Mouse (Mus musculus) kidney, embryonic 14.5 days (tissue): ENCODE measurements around the gene Olfr518. TPM values are rescaled to one million over a fixed set of nuclear protein-coding genes. Genes with fewer than 3 reads are reported as not detected.

Source experiments
- ATAC-seq: fragments of 200-750 bp; cut with Nextera tagmentation; 2 replicates; pipeline ENCODE4 v1.8.0; 2017; ENCODE audit warnings: moderate number of reproducible peaks, mild to moderate bottlenecking, moderate TSS enrichment, moderate library complexity; ENCODE audit not compliant: low FRiP score, low TSS enrichment
- H3K27ac ChIP-seq: fragments of 300-500 bp; sonication (generic); 2 replicates; pipeline ENCODE4 v1.5.1; 2014; ENCODE audit warnings: low read depth, mild to moderate bottlenecking, low read length, moderate library complexity, mixed read lengths
- H3K27me3 ChIP-seq: fragments of 300-500 bp; sonication (generic); 2 replicates; pipeline ENCODE4 v1.6.1; 2014; ENCODE audit warnings: mild to moderate bottlenecking, low read length; ENCODE audit not compliant: control insufficient read depth, insufficient read depth
- H3K36me3 ChIP-seq: fragments of 300-500 bp; sonication (generic); 2 replicates; pipeline ENCODE4 v1.6.1; 2014; ENCODE audit warnings: low read length, mixed read lengths; ENCODE audit not compliant: control insufficient read depth, insufficient read depth
- H3K4me1 ChIP-seq: fragments of 300-500 bp; sonication (generic); 2 replicates; pipeline ENCODE4 v1.6.1; 2014; ENCODE audit warnings: low read length, mixed read lengths; ENCODE audit not compliant: control insufficient read depth, insufficient read depth
- H3K4me2 ChIP-seq: fragments of 300-500 bp; sonication (generic); replicated peaks from 2 replicates; pipeline ENCODE4 v1.6.1; 2014; ENCODE audit warnings: low read depth, mild to moderate bottlenecking, low read length
- H3K4me3 ChIP-seq: fragments of 300-500 bp; sonication (generic); 2 replicates; pipeline ENCODE4 v1.5.1; 2014; ENCODE audit warnings: mild to moderate bottlenecking, low read length
- H3K9ac ChIP-seq: fragments of 300-500 bp; sonication (generic); 2 replicates; pipeline ENCODE4 v1.6.1; 2014; ENCODE audit warnings: low read depth, mild to moderate bottlenecking, low read length, moderate library complexity
- H3K9me3 ChIP-seq: fragments of 300-500 bp; sonication (generic); 2 replicates; pipeline ENCODE4 v1.6.1; 2016; ENCODE audit warnings: low read length; ENCODE audit not compliant: control insufficient read depth
- WGBS: fragments of 180-500 bp; shearing (Covaris S2); extraction: QIAGEN DNeasy Blood & Tissue Kit; methylation state at CpG from one replicate; pipeline ENCODE4 v1.1.7; 2014; 5-methylcytosine and 5-hydroxymethylcytosine counted together
- polyA plus RNA-seq: library from polyadenylated mRNA; unstranded; fragments of >200 nt; fragmentation: Nextera tagmentation; extraction: Ambion mirVana; gene quantifications from 2 replicates; pipeline ENCODE4 v1.2.1, GENCODE M21; 2014

Olfr518 gene
- polyA plus RNA-seq, 1 experiment from 2014 or later = not detected

GRCm38 (mm10) chr7:108850429-108850828 lies 34.4 kb downstream of the Olfr518 start, which contains the start of gene Olfr516:
TSS of gene Olfr516 (minus strand) at chr7:108850529.
- H3K9ac ChIP-seq = no peak within 1 kb of the TSS
- H3K4me1 ChIP-seq = no peaks in the 10 kb centered on the region
- H3K9me3 ChIP-seq = no peaks in the 10 kb centered on the region
- H3K36me3 ChIP-seq = no peaks in the 10 kb centered on the region
- no peak within 1 kb of the TSS for H3K4me3 ChIP-seq
- ATAC-seq = no peak
- WGBS = 91% methylated on average over 2 of the region's 2 CpGs
- no peak within 1 kb of the TSS for H3K4me2 ChIP-seq
- no peak within 1 kb of the TSS for H3K27ac ChIP-seq
- no peaks in the 10 kb centered on the region for H3K27me3 ChIP-seq

Other genes starting within 250 kb of the Olfr518 start
- gene Olfr509, start 233.1 kb downstream of the Olfr518 start, polyA plus RNA-seq = not detected in 2 replicates
- gene Olfr510, start 218.6 kb downstream of the Olfr518 start, polyA plus RNA-seq = not detected in 2 replicates
- not detected in 2 replicates for gene Olfr512, start 171.7 kb downstream of the Olfr518 start, polyA plus RNA-seq
- gene Olfr513, start 134.0 kb downstream of the Olfr518 start, polyA plus RNA-seq = not detected in 2 replicates
- not detected in 2 replicates for gene Olfr514, start 59.0 kb downstream of the Olfr518 start, polyA plus RNA-seq
- not detected in 2 replicates for gene Olfr516, start 34.5 kb downstream of the Olfr518 start, polyA plus RNA-seq
- not detected in 2 replicates for gene Olfr517, start 12.6 kb downstream of the Olfr518 start, polyA plus RNA-seq
- gene Olfr519, start 9.4 kb upstream of the Olfr518 start, polyA plus RNA-seq = not detected in 2 replicates
- not detected in 2 replicates for gene Nlrp10, start 45.2 kb upstream of the Olfr518 start, polyA plus RNA-seq
- gene Eif3f, start 49.4 kb upstream of the Olfr518 start, polyA plus RNA-seq = 91.7 and 109 TPM in 2 replicates
- 0.49 and 0.81 TPM in 2 replicates for gene Tub, start 65.3 kb upstream of the Olfr518 start, polyA plus RNA-seq
- gene Ric3, start 198.3 kb upstream of the Olfr518 start, polyA plus RNA-seq = 1.4 and 2.2 TPM in 2 replicates